Mouse (Mus musculus): ENCODE data around the gene Hes3. TPM values are rescaled to one million over a fixed set of nuclear protein-coding genes. Genes with fewer than 3 reads are reported as not detected.

Hes3 gene
- polyA plus RNA-seq, 1 experiment from 2014 or later: not detected

GRCm38 (mm10) chr4:152287317-152288120 lies 3.9 kb downstream of the Hes3 start:
- Histone ChIP-seq H3K4me1 (ENCODE audit: control insufficient read depth, insufficient read depth, low read length) (peaks cover 17% of the 10 kb centered on the region), H3K4me2 (ENCODE audit: low read depth, low read length) (no peak overlapping the region), H3K9me3 (replicated peaks; ENCODE audit: control insufficient read depth, low read length) (no peaks in the 10 kb centered on the region), H3K27me3 (ENCODE audit: control insufficient read depth, insufficient read depth, low read length) (peaks cover 82% of the 10 kb centered on the region), H3K36me3 (ENCODE audit: control insufficient read depth, insufficient read depth) (no peaks in the 10 kb centered on the region), H3K4me3 (ENCODE audit: low read length) (no peak overlapping the region), H3K27ac (ENCODE audit: low read length) (no peak overlapping the region), H3K9ac (ENCODE audit: low read length) (no peak overlapping the region)
- 20% methylated on average over 19 of the region's 19 CpGs for WGBS
- ATAC-seq (replicated peaks; ENCODE audit: extremely low read depth, insufficient read depth, low FRiP score): no peak

- Histone ChIP-seq H3K9me3 (replicated peaks; ENCODE audit: control insufficient read depth, low read length) (no peaks in the 10 kb centered on the region), H3K4me2 (ENCODE audit: low read depth, low read length) (no peak overlapping the region), H3K4me3 (ENCODE audit: low read length) (no peak overlapping the region), H3K9ac (ENCODE audit: low read length) (no peak overlapping the region), H3K27me3 (ENCODE audit: control insufficient read depth, insufficient read depth, low read length) (peaks cover 83% of the 10 kb centered on the region), H3K27ac (ENCODE audit: low read length) (no peak overlapping the region), H3K4me1 (ENCODE audit: control insufficient read depth, insufficient read depth, low read length) (peaks cover 17% of the 10 kb centered on the region), H3K36me3 (ENCODE audit: control insufficient read depth, insufficient read depth) (no peaks in the 10 kb centered on the region)
- ATAC-seq (replicated peaks; ENCODE audit: extremely low read depth, insufficient read depth, low FRiP score): no peak
- WGBS: 7% methylated on average over 26 of the region's 26 CpGs
Measured at GRCm38 (mm10) chr4:152286887-152287286, 4.6 kb downstream of the Hes3 start.

DNA sequence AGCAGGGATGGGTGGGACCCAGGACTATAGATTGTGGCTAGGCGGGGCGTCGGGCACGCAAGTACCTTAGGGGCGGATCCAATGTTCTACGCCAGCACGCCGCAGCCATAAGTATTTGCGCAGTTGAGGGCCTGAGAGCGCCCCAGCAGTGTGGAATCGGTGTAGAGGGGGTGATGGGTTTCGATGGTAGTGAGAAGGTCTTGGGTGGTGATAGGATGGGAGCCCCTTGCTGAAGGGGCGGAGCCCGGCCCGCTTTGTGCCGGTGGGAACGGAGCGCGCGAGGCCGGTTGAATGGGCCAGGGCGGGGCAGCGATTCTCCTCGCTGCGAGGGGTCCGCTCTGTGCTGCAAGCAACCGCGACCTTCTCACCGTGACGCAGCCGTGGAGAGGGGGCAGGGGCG lies 5.3 kb downstream of the Hes3 start:
- no peak overlapping the region for H3K27ac ChIP-seq (ENCODE audit: low read length)
- H3K4me2 ChIP-seq (ENCODE audit: low read depth, low read length): peak overlapping the region; percentile 16; the same call in 1 of the 2 replicates

GRCm38 (mm10) chr4:152285505-152285904 lies 6.0 kb downstream of the Hes3 start:
- no peak overlapping the region for H3K27ac ChIP-seq (ENCODE audit: low read length)
- no peaks in the 10 kb centered on the region for H3K36me3 ChIP-seq (ENCODE audit: control insufficient read depth, insufficient read depth)
- WGBS: 2% methylated on average over 10 of the region's 10 CpGs
- peaks cover 15% of the 10 kb centered on the region for H3K4me1 ChIP-seq (ENCODE audit: control insufficient read depth, insufficient read depth, low read length)
- H3K9ac ChIP-seq (ENCODE audit: low read length): no peak overlapping the region
- no peak overlapping the region for H3K4me2 ChIP-seq (ENCODE audit: low read depth, low read length)
- ATAC-seq (replicated peaks; ENCODE audit: extremely low read depth, insufficient read depth, low FRiP score): 0 out of 2 replicates have a peak, but pooled peaks have one; percentile 23
- no peak overlapping the region for H3K4me3 ChIP-seq (ENCODE audit: low read length)
- H3K9me3 ChIP-seq (replicated peaks; ENCODE audit: control insufficient read depth, low read length): no peaks in the 10 kb centered on the region
- peaks cover 79% of the 10 kb centered on the region for H3K27me3 ChIP-seq (ENCODE audit: control insufficient read depth, insufficient read depth, low read length)

More for the DNA sequence above, 5.3 kb downstream of the Hes3 start:
- peaks cover 17% of the 10 kb centered on the region for H3K4me1 ChIP-seq (ENCODE audit: control insufficient read depth, insufficient read depth, low read length)
- peaks cover 83% of the 10 kb centered on the region for H3K27me3 ChIP-seq (ENCODE audit: control insufficient read depth, insufficient read depth, low read length)
- 4% methylated on average over 32 of the region's 32 CpGs for WGBS
- H3K9me3 ChIP-seq (replicated peaks; ENCODE audit: control insufficient read depth, low read length): no peaks in the 10 kb centered on the region
- H3K36me3 ChIP-seq (ENCODE audit: control insufficient read depth, insufficient read depth): no peaks in the 10 kb centered on the region
- ATAC-seq (replicated peaks; ENCODE audit: extremely low read depth, insufficient read depth, low FRiP score): no peak
- H3K9ac ChIP-seq (ENCODE audit: low read length): no peak overlapping the region
- H3K4me3 ChIP-seq (ENCODE audit: low read length): no peak overlapping the region

GRCm38 (mm10) chr4:152283186-152283950 lies 8.1 kb downstream of the Hes3 start:
- H3K27me3 ChIP-seq (ENCODE audit: control insufficient read depth, insufficient read depth, low read length): peaks cover 65% of the 10 kb centered on the region
- peak overlapping the region; percentile 62 for H3K4me2 ChIP-seq (ENCODE audit: low read depth, low read length)
- peaks cover 13% of the 10 kb centered on the region for H3K4me1 ChIP-seq (ENCODE audit: control insufficient read depth, insufficient read depth, low read length)
- peak overlapping the region; percentile 34 for H3K4me3 ChIP-seq (ENCODE audit: low read length)
- 6% methylated on average over 70 of the region's 70 CpGs for WGBS
- peak; percentile 82 for ATAC-seq (replicated peaks; ENCODE audit: extremely low read depth, insufficient read depth, low FRiP score)
- H3K9ac ChIP-seq (ENCODE audit: low read length): 0 out of 2 replicates have a peak overlapping the region, but pooled peaks have one; percentile 38
- H3K9me3 ChIP-seq (replicated peaks; ENCODE audit: control insufficient read depth, low read length): no peaks in the 10 kb centered on the region
- no peak overlapping the region for H3K27ac ChIP-seq (ENCODE audit: low read length)
- no peaks in the 10 kb centered on the region for H3K36me3 ChIP-seq (ENCODE audit: control insufficient read depth, insufficient read depth)

- no peak for ATAC-seq (replicated peaks; ENCODE audit: extremely low read depth, insufficient read depth, low FRiP score)
- H3K9ac ChIP-seq (ENCODE audit: low read length): 0 out of 2 replicates have a peak overlapping the region, but pooled peaks have one; percentile 38
- WGBS: 24% methylated on average over 34 of the region's 34 CpGs
Measured at GRCm38 (mm10) chr4:152282721-152283120, 8.7 kb downstream of the Hes3 start.

GRCm38 (mm10) chr4:152281601-152282000 lies 9.9 kb downstream of the Hes3 start:
- Histone ChIP-seq H3K27me3 (ENCODE audit: control insufficient read depth, insufficient read depth, low read length) (peaks cover 47% of the 10 kb centered on the region), H3K4me2 (ENCODE audit: low read depth, low read length) (no peak overlapping the region), H3K36me3 (ENCODE audit: control insufficient read depth, insufficient read depth) (no peaks in the 10 kb centered on the region; the same call in 1 of the 2 replicates), H3K9me3 (replicated peaks; ENCODE audit: control insufficient read depth, low read length) (no peaks in the 10 kb centered on the region), H3K27ac (ENCODE audit: low read length) (no peak overlapping the region), H3K4me1 (ENCODE audit: control insufficient read depth, insufficient read depth, low read length) (peaks cover 13% of the 10 kb centered on the region), H3K4me3 (ENCODE audit: low read length) (no peak overlapping the region), H3K9ac (ENCODE audit: low read length) (no peak overlapping the region)
- WGBS: 56% methylated on average over 15 of the region's 15 CpGs
- no peak for ATAC-seq (replicated peaks; ENCODE audit: extremely low read depth, insufficient read depth, low FRiP score)

More at GRCm38 (mm10) chr4:152282721-152283120, 8.7 kb downstream of the Hes3 start:
- Histone ChIP-seq H3K9me3 (replicated peaks; ENCODE audit: control insufficient read depth, low read length) (no peaks in the 10 kb centered on the region), H3K4me3 (ENCODE audit: low read length) (peak overlapping the region; percentile 34), H3K4me2 (ENCODE audit: low read depth, low read length) (peak overlapping the region; percentile 62), H3K36me3 (ENCODE audit: control insufficient read depth, insufficient read depth) (no peaks in the 10 kb centered on the region; the same call in 1 of the 2 replicates), H3K27ac (ENCODE audit: low read length) (no peak overlapping the region), H3K4me1 (ENCODE audit: control insufficient read depth, insufficient read depth, low read length) (peaks cover 13% of the 10 kb centered on the region), H3K27me3 (ENCODE audit: control insufficient read depth, insufficient read depth, low read length) (peaks cover 58% of the 10 kb centered on the region)

GRCm38 (mm10) chr4:152278986-152279385 lies 12.5 kb downstream of the Hes3 start:
- WGBS: 88% methylated on average over 23 of the region's 23 CpGs
- Histone ChIP-seq H3K27ac (ENCODE audit: low read length) (no peak overlapping the region), H3K4me3 (ENCODE audit: low read length) (no peak overlapping the region), H3K36me3 (ENCODE audit: control insufficient read depth, insufficient read depth) (no peaks in the 10 kb centered on the region; the same call in 1 of the 2 replicates), H3K27me3 (ENCODE audit: control insufficient read depth, insufficient read depth, low read length) (peaks cover 28% of the 10 kb centered on the region), H3K4me2 (ENCODE audit: low read depth, low read length) (no peak overlapping the region), H3K9ac (ENCODE audit: low read length) (no peak overlapping the region), H3K9me3 (replicated peaks; ENCODE audit: control insufficient read depth, low read length) (no peaks in the 10 kb centered on the region), H3K4me1 (ENCODE audit: control insufficient read depth, insufficient read depth, low read length) (peaks cover 10% of the 10 kb centered on the region)
- no peak for ATAC-seq (replicated peaks; ENCODE audit: extremely low read depth, insufficient read depth, low FRiP score)

GRCm38 (mm10) chr4:152277916-152278315 lies 13.5 kb downstream of the Hes3 start:
- no peak overlapping the region for H3K9ac ChIP-seq (ENCODE audit: low read length)
- H3K4me2 ChIP-seq (ENCODE audit: low read depth, low read length): no peak overlapping the region
- H3K9me3 ChIP-seq (replicated peaks; ENCODE audit: control insufficient read depth, low read length): no peaks in the 10 kb centered on the region
- no peak for ATAC-seq (replicated peaks; ENCODE audit: extremely low read depth, insufficient read depth, low FRiP score)
- WGBS: 57% methylated on average over 2 of the region's 2 CpGs
- no peaks in the 10 kb centered on the region; the same call in 1 of the 2 replicates for H3K36me3 ChIP-seq (ENCODE audit: control insufficient read depth, insufficient read depth)
- H3K4me3 ChIP-seq (ENCODE audit: low read length): no peak overlapping the region
- H3K27ac ChIP-seq (ENCODE audit: low read length): no peak overlapping the region
- H3K4me1 ChIP-seq (ENCODE audit: control insufficient read depth, insufficient read depth, low read length): peaks cover 13% of the 10 kb centered on the region
- peaks cover 20% of the 10 kb centered on the region for H3K27me3 ChIP-seq (ENCODE audit: control insufficient read depth, insufficient read depth, low read length)

All from heart, embryonic 16.5 days (tissue).